Mouse (Mus musculus): ENCODE results near the gene Cenpm. TPM values are rescaled to one million over a fixed set of nuclear protein-coding genes. Genes with fewer than 3 reads are reported as not detected.
"Not testable (repeated sequence)": the region's sequence is repeated elsewhere in the genome, so short reads cannot be mapped to it uniquely, and the experiment has no call there.

The Cenpm gene
- polyA plus RNA-seq, 1 experiment from 2014 or later: 27.8 TPM

DNA sequence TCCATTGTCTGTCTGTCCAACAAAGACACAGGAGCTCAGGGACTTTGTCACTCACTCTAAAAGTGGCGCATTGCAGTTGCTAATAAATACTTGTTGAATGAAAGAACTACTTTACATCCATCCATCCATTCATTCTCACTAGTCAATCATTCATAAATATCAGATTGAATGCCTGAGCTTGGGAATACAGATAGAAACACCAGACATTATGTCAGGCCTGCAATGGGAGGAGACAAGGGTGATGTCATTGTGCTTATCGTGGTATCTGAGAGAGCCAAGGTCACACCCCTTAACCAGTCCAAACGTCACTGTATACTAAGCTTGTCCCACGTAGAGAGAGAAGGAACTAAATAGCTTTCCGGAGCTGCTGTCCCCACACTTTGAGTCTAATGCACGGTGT is 7.5 kb upstream of the Cenpm start, which contains the start of gene 1500009C09Rik:
1500009C09Rik (plus strand) TSS at position 301 of the 400 bp plus-strand sequence.
- no peaks in the 10 kb centered on the region for H3K27me3 ChIP-seq (ENCODE audit: insufficient read depth, low read length)
- no peaks in the 10 kb centered on the region for H3K36me3 ChIP-seq (replicated peaks; ENCODE audit: insufficient read depth, low read length)
- no peak within 1 kb of the TSS for H3K27ac ChIP-seq (ENCODE audit: low read depth)
- no peak within 1 kb of the TSS for H3K9ac ChIP-seq (replicated peaks)
- H3K4me3 ChIP-seq (ENCODE audit: low read depth, low read length): no peak within 1 kb of the TSS
- no peak within 1 kb of the TSS for H3K4me2 ChIP-seq (ENCODE audit: low read depth, low read length)
- 64% methylated on average over 6 of the region's 6 CpGs for WGBS (ENCODE audit: insufficient replicate concordance)
- TF ChIP-seq CTCF (IDR thresholded peaks at IDR 0.05; ENCODE audit: low read depth) (no peak), EP300 (IDR thresholded peaks at IDR 0.05; ENCODE audit: low read depth) (no peak)
- no peaks in the 10 kb centered on the region for H3K4me1 ChIP-seq (ENCODE audit: insufficient read depth)
- ATAC-seq (no peak), DNase-seq (no peak)
- 0 out of 2 replicates have a peak, but pooled peaks cover 3% of the 10 kb centered on the region for H3K9me3 ChIP-seq (ENCODE audit: low read length)

- ATAC-seq (no peak), DNase-seq (no peak)
- Histone ChIP-seq H3K4me3 (ENCODE audit: low read depth, low read length) (no peak overlapping the region), H3K4me2 (ENCODE audit: low read depth, low read length) (no peak overlapping the region), H3K27me3 (ENCODE audit: insufficient read depth, low read length) (no peaks in the 10 kb centered on the region), H3K4me1 (ENCODE audit: insufficient read depth) (no peaks in the 10 kb centered on the region), H3K9ac (replicated peaks) (no peak overlapping the region), H3K27ac (ENCODE audit: low read depth) (no peak overlapping the region), H3K36me3 (replicated peaks; ENCODE audit: insufficient read depth, low read length) (no peaks in the 10 kb centered on the region), H3K9me3 (ENCODE audit: low read length) (0 out of 2 replicates have a peak, but pooled peaks cover 3% of the 10 kb centered on the region)
- WGBS (ENCODE audit: insufficient replicate concordance): 82% methylated on average over 3 of the region's 3 CpGs
- peak; percentile 57 for TF ChIP-seq CTCF (IDR thresholded peaks at IDR 0.05; ENCODE audit: low read depth)
- no peak for TF ChIP-seq EP300 (IDR thresholded peaks at IDR 0.05; ENCODE audit: low read depth)
Observed at GRCm38 (mm10) chr15:82251579-82251978, 7.0 kb upstream of the Cenpm start.

DNA sequence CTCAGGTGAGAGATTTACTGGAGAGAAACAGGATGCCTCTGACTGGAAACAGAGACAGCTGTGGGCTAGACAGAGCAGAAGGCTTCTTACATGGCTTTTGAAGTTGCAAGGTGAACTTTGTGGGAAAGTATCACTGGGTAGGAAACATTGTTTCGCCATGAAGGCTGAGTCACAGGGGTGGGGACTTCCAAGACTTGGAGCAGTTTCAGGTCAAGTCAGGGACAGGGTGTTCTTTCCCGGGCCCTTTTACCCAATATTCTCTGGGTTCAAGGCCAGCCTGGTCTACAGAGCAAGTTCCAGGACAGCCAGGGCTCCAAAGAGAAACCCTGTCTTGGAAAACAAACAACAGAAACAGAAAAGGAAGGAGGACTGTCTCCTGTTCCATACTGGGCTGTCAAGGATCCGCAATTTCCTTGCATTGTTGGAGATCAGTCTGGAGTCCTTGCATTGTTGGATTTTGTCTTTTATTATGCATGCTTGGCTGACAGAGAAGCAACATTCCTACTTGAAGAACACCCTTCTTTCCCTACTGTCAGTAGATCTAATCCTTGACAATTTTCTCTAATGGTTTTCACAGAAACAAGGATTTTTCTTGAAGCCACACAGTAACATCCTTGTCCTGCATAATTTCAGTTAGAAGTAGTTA is 2.7 kb upstream of the Cenpm start:
- H3K27me3 ChIP-seq (ENCODE audit: insufficient read depth, low read length): no peaks in the 10 kb centered on the region
- 53% methylated on average over 3 of the region's 3 CpGs for WGBS (ENCODE audit: insufficient replicate concordance)
- DNase-seq (no peak), ATAC-seq (no peak)
- H3K27ac ChIP-seq (ENCODE audit: low read depth): no peak overlapping the region
- H3K4me3 ChIP-seq (ENCODE audit: low read depth, low read length): no peak overlapping the region
- H3K36me3 ChIP-seq (replicated peaks; ENCODE audit: insufficient read depth, low read length): 0 out of 2 replicates have a peak, but pooled peaks cover 2% of the 10 kb centered on the region
- TF ChIP-seq EP300 (IDR thresholded peaks at IDR 0.05; ENCODE audit: low read depth) (no peak), CTCF (IDR thresholded peaks at IDR 0.05; ENCODE audit: low read depth) (no peak)
- H3K9ac ChIP-seq (replicated peaks): no peak overlapping the region
- no peak overlapping the region for H3K4me2 ChIP-seq (ENCODE audit: low read depth, low read length)
- H3K9me3 ChIP-seq (ENCODE audit: low read length): 0 out of 2 replicates have a peak, but pooled peaks cover 3% of the 10 kb centered on the region
- peaks cover 16% of the 10 kb centered on the region for H3K4me1 ChIP-seq (ENCODE audit: insufficient read depth)

DNA sequence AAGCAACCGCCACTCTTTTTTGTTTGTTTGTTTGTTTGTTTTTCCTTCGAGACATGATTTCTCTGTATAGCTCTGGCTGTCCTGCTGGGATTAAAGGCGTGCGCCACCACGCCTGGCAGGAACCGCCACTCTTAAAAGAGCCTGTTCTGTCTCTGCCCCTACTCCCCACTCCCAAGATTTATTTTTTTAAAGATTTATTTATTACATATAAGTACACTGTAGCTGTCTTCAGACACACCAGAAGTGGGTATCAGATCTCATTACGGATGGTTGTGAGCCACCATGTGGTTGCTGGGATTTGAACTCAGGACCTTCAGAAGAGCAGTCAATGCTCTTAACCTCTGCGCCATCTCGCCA is 235 bp upstream of the Cenpm start:
- not testable (repeated sequence) for H3K36me3 ChIP-seq (replicated peaks; ENCODE audit: insufficient read depth, low read length); H3K9me3 ChIP-seq (ENCODE audit: low read length); H3K27me3 ChIP-seq (ENCODE audit: insufficient read depth, low read length); DNase-seq; ATAC-seq
- peak overlapping the region; percentile 98 for H3K4me2 ChIP-seq (ENCODE audit: low read depth, low read length)
- WGBS (ENCODE audit: insufficient replicate concordance): 24% methylated on average over 9 of the region's 9 CpGs
- H3K4me3 ChIP-seq (ENCODE audit: low read depth, low read length): peak overlapping the region; percentile 72
- H3K9ac ChIP-seq (replicated peaks): peak overlapping the region; percentile 67
- H3K4me1 ChIP-seq (ENCODE audit: insufficient read depth): peaks cover 16% of the 10 kb centered on the region
- peak overlapping the region; percentile 76 for H3K27ac ChIP-seq (ENCODE audit: low read depth)

DNA sequence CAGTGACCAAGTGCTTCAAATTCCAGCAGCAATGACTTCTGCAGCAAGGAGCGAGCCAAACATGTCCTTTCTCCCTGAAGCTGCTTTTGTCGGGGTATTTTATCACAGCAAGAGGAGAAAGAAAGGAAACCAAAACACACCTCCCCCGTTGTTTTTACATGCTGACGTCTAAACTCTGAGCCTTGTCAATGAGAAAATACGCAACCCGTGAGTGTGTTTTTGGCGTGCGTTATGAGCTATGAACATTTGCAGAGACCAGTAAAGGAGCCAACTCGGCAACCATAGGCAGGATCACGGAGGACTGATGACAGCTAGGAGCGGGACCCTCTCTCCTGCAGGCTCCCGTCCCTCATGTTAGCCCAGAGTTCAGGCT is 820 bp downstream of the Cenpm start:
- Histone ChIP-seq H3K4me1 (ENCODE audit: insufficient read depth) (peaks cover 16% of the 10 kb centered on the region), H3K4me2 (ENCODE audit: low read depth, low read length) (peak overlapping the region; percentile 98), H3K27me3 (ENCODE audit: insufficient read depth, low read length) (no peaks in the 10 kb centered on the region), H3K4me3 (ENCODE audit: low read depth, low read length) (peak overlapping the region; percentile 72), H3K9me3 (ENCODE audit: low read length) (no peaks in the 10 kb centered on the region), H3K9ac (replicated peaks) (peak overlapping the region; percentile 67), H3K36me3 (replicated peaks; ENCODE audit: insufficient read depth, low read length) (peaks cover 8% of the 10 kb centered on the region), H3K27ac (ENCODE audit: low read depth) (peak overlapping the region; percentile 76)
- DNase-seq (no peak), ATAC-seq (no peak)
- 4% methylated on average over 12 of the region's 12 CpGs for WGBS (ENCODE audit: insufficient replicate concordance)
- TF ChIP-seq EP300 (IDR thresholded peaks at IDR 0.05; ENCODE audit: low read depth) (no peak), CTCF (IDR thresholded peaks at IDR 0.05; ENCODE audit: low read depth) (no peak)

GRCm38 (mm10) chr15:82243311-82243710 is 1.2 kb downstream of the Cenpm start:
- no peaks in the 10 kb centered on the region for H3K27me3 ChIP-seq (ENCODE audit: insufficient read depth, low read length)
- peaks cover 16% of the 10 kb centered on the region for H3K4me1 ChIP-seq (ENCODE audit: insufficient read depth)
- no peak; the same call in 1 of the 2 replicates for TF ChIP-seq CTCF (IDR thresholded peaks at IDR 0.05; ENCODE audit: low read depth)
- TF ChIP-seq EP300 (IDR thresholded peaks at IDR 0.05; ENCODE audit: low read depth): no peak
- 64% methylated on average over 3 of the region's 3 CpGs for WGBS (ENCODE audit: insufficient replicate concordance)
- H3K9me3 ChIP-seq (ENCODE audit: low read length): no peaks in the 10 kb centered on the region
- H3K9ac ChIP-seq (replicated peaks): peak overlapping the region; percentile 67
- peaks cover 9% of the 10 kb centered on the region for H3K36me3 ChIP-seq (replicated peaks; ENCODE audit: insufficient read depth, low read length)
- no peak for ATAC-seq
- peak overlapping the region; percentile 98 for H3K4me2 ChIP-seq (ENCODE audit: low read depth, low read length)
- H3K27ac ChIP-seq (ENCODE audit: low read depth): peak overlapping the region; percentile 76
- DNase-seq: no peak
- peak overlapping the region; percentile 72 for H3K4me3 ChIP-seq (ENCODE audit: low read depth, low read length)

Measured in liver, postnatal 0 days (tissue).